Mouse (Mus musculus) kidney, embryonic 16.5 days (tissue): ENCODE data around the gene Sinhcaf. TPM values are rescaled to one million over a fixed set of nuclear protein-coding genes. Genes with fewer than 3 reads are reported as not detected.
"Not testable (repeated sequence)": the region's sequence is repeated elsewhere in the genome, so short reads cannot be mapped to it uniquely, and the experiment has no call there.

Experiments used
- ATAC-seq: fragments of 200-750 bp; cut with Nextera tagmentation; 2 replicates; pipeline ENCODE4 v1.8.0; 2017; ENCODE audit warnings: moderate TSS enrichment; ENCODE audit not compliant: low FRiP score, low TSS enrichment
- H3K27ac ChIP-seq: fragments of 300-500 bp; sonication (generic); 2 replicates; pipeline ENCODE4 v1.5.1; 2014; ENCODE audit warnings: low read length
- H3K27me3 ChIP-seq: fragments of 300-500 bp; sonication (generic); 2 replicates; pipeline ENCODE4 v1.6.1; 2014; ENCODE audit warnings: low read length, control low read depth, mixed read lengths; ENCODE audit not compliant: insufficient read depth
- H3K36me3 ChIP-seq: fragments of 300-500 bp; sonication (generic); 2 replicates; pipeline ENCODE4 v1.6.1; 2014; ENCODE audit warnings: low read length, control low read depth, mixed read lengths; ENCODE audit not compliant: insufficient read depth
- H3K4me1 ChIP-seq: fragments of 300-500 bp; sonication (generic); 2 replicates; pipeline ENCODE4 v1.6.1; 2014; ENCODE audit warnings: low read length, control low read depth, mixed read lengths; ENCODE audit not compliant: insufficient read depth
- H3K4me2 ChIP-seq: fragments of 300-500 bp; sonication (generic); replicated peaks from 2 replicates; pipeline ENCODE4 v1.6.1; 2014; ENCODE audit warnings: low read depth, low read length
- H3K4me3 ChIP-seq: fragments of 300-500 bp; sonication (generic); 2 replicates; pipeline ENCODE4 v1.5.1; 2014; ENCODE audit warnings: mild to moderate bottlenecking, low read length
- H3K9ac ChIP-seq: fragments of 300-500 bp; sonication (generic); replicated peaks from 2 replicates; pipeline ENCODE4 v1.6.1; 2014; ENCODE audit warnings: low read length
- H3K9me3 ChIP-seq: fragments of 300-500 bp; sonication (generic); 2 replicates; pipeline ENCODE4 v1.6.1; 2016; ENCODE audit warnings: low read length, control low read depth
- WGBS: fragments of 180-500 bp; shearing (Covaris S2); extraction: QIAGEN DNeasy Blood & Tissue Kit; methylation state at CpG from one replicate; pipeline ENCODE4 v1.1.7; 2014; 5-methylcytosine and 5-hydroxymethylcytosine counted together
- polyA plus RNA-seq: library from polyadenylated mRNA; unstranded; fragments of >200 nt; fragmentation: Nextera tagmentation; extraction: Ambion mirVana; gene quantifications from 2 replicates; pipeline ENCODE4 v1.2.1, GENCODE M21; 2015

The Sinhcaf gene
- polyA plus RNA-seq, 1 experiment from 2014 or later, result 145 TPM

DNA sequence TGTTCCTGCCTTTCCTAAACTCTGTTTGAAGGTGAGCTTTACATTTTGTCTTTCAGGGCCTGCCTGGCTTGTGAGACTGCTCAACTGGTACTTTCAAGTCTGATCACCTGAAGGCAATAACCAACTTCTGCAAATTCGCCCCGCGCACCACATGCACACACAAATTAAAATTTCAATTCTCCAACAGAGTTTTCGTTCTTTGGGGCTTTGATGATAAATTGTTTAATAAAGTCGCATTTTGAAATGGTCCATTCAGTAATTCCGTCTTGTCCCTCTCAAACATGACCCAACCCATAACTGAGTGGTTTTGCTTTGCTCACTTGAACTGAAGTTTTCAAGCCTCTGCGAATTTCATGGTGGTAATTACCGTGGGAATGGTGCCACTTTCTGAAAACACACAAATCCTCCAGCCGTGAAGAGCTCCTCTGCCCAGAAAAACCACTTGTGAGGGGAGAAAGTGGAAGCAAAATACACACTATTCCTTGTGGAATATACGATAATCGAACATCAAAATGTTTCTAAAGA is 676 bp upstream of the Sinhcaf start:
- peak overlapping the region; percentile 84 for H3K4me2 ChIP-seq
- H3K9ac ChIP-seq, result peak overlapping the region; percentile 58
- no peaks in the 10 kb centered on the region for H3K36me3 ChIP-seq
- ATAC-seq, result no peak
- H3K4me1 ChIP-seq, result peaks cover 19% of the 10 kb centered on the region
- no peaks in the 10 kb centered on the region for H3K27me3 ChIP-seq
- 14% methylated on average over 11 of the region's 11 CpGs for WGBS
- peak overlapping the region; percentile 97 for H3K27ac ChIP-seq
- H3K9me3 ChIP-seq, result no peaks in the 10 kb centered on the region
- H3K4me3 ChIP-seq, result peak overlapping the region; percentile 95

DNA sequence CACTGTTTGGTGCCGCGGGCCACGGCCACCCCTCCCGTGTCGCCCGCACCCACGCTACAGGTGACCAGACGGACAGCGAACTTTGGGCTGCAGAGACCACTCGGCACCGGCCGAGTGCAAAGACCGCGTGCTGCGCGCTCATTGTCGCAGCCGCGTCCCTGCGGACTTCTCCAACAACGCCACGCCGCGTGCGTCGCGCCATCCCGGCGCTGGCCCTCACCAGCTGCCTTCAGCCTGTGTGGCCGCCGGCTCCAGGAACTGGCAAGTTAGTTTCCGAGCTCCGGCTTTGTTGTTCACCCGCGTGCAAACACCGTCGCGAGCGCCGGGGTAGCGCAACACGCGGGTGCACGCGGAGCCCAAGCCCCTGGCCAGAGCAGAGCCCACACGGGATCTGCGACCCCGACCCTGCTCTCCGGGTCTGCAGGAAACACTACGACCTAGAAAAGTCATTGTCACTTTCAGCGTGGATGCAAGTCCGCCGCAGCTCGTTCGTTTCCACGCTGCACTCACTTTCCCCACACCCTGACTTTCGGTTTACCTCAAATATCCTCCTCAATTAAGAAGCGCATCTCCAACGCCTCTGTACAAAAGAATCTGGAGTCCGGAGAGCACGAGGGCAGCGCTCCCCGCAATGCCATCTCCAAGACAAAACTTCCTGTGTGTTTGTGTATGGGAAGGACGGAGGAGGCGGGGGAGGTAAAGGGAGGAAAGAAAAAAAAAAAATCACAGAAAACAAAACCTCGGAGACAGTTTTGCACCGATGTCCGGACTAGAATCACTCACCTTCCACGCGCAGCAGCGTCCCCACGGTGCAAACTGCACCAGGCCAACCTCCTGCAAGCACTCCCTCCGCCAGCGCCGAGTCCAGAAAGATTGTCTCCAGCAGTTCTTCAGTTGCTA is 508 bp downstream of the Sinhcaf start:
- peak overlapping the region; percentile 84 for H3K4me2 ChIP-seq
- peak overlapping the region; percentile 97 for H3K27ac ChIP-seq
- 0% methylated on average over 73 of the region's 75 CpGs for WGBS
- H3K9ac ChIP-seq, result peak overlapping the region; percentile 98
- H3K27me3 ChIP-seq, result no peaks in the 10 kb centered on the region
- peak; percentile 28 for ATAC-seq
- H3K4me3 ChIP-seq, result peak overlapping the region; percentile 95
- no peaks in the 10 kb centered on the region for H3K36me3 ChIP-seq
- H3K4me1 ChIP-seq, result peaks cover 24% of the 10 kb centered on the region
- H3K9me3 ChIP-seq, result no peaks in the 10 kb centered on the region

DNA sequence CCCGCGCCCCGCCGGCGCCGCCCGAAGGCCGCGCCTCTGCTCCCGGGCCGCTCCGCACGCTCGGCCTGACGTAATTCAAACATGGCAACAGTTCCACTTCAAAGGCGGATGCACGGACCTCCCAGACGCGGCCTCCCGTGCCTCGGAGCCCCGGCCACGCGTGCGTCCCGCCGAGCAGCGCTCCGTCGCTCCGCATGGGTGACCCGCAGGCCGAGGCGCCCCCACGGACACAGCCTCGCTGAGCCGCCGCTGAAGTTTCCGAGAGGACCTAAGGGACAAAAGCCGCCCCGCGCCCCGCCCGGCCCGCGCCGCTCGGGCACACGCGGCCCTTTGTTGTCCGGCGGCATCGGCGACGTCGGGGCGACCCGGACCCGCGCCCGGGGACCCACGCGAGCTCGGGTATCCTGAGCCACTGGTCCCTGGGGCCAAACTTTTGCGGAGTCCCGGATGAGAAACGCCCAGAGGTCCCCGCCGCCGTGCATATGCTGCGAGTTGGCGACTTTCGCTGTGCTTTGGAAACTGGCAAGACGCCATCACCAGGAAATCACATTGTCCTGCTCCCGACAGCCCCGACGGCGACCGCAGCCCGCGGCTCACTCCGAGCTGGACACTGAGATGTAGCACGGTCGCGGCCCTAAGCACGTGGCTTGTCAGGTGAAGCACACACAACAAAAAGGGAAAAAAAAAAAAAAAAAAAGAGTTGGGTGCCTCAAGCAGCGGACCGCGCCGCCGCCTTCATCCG is 1.3 kb downstream of the Sinhcaf start:
- Histone ChIP-seq H3K4me2 (peak overlapping the region; percentile 84), H3K4me3 (peak overlapping the region; percentile 95), H3K27me3 (no peaks in the 10 kb centered on the region), H3K27ac (peak overlapping the region; percentile 97), H3K36me3 (no peaks in the 10 kb centered on the region), H3K4me1 (peaks cover 24% of the 10 kb centered on the region), H3K9ac (peak overlapping the region; percentile 98), H3K9me3 (no peaks in the 10 kb centered on the region)
- WGBS, result under 1% methylated on average over 91 of the region's 92 CpGs
- peak; percentile 71 for ATAC-seq

DNA sequence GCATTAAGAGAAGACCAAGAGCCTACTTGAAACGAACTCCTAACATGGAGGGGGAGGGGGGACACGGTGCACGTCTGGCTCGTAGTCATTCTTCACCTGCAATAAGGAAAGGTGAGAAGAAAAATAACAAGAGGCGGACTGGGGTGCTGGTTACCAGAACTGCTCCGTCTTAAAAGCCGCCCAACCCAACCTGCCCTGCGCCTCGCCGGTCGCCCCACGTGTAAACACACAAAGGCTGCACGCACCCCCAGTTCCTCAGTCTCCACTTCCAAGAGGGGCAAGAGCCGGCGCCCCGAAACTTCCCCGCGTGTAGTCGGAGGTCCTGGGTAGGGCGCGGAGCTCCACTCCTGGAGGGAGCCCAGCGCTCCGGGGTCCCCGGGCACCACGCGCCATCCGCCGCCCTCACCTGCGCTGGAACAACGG is 1.9 kb downstream of the Sinhcaf start:
- 0% methylated on average over 30 of the region's 30 CpGs for WGBS
- peak overlapping the region; percentile 97 for H3K27ac ChIP-seq
- no peak for ATAC-seq

DNA sequence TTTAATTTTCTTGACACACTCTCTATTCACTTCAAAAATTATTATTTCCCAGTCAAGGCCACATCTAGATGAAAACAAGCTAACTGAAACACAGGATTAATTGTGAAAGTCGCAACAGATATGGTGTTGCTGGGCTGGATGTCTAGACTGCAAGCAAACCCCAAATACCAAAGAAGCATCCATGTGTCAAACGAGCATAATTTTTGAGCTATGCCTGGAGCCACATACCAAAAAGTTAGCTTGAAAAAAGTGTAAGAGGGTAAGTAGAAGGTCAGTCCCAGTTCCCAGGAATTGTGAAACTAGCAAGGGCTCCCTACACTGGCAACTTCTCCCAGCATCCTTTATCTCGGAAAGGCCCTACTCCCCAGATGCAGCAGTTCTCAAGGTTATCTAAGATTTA is 2.6 kb downstream of the Sinhcaf start:
- no peaks in the 10 kb centered on the region for H3K27me3 ChIP-seq
- 0 out of 2 replicates have a peak, but pooled peaks cover 4% of the 10 kb centered on the region for H3K36me3 ChIP-seq
- H3K27ac ChIP-seq, result peak overlapping the region; percentile 97
- no peaks in the 10 kb centered on the region for H3K9me3 ChIP-seq
- H3K9ac ChIP-seq, result peak overlapping the region; percentile 98
- 7% methylated on average over 3 of the region's 3 CpGs for WGBS
- H3K4me3 ChIP-seq, result peak overlapping the region; percentile 95
- no peak for ATAC-seq
- peak overlapping the region; percentile 84 for H3K4me2 ChIP-seq
- H3K4me1 ChIP-seq, result peaks cover 26% of the 10 kb centered on the region

More for the DNA sequence above, 1.9 kb downstream of the Sinhcaf start:
- H3K9ac ChIP-seq, result peak overlapping the region; percentile 98
- H3K4me3 ChIP-seq, result peak overlapping the region; percentile 95
- H3K9me3 ChIP-seq, result no peaks in the 10 kb centered on the region
- peak overlapping the region; percentile 84 for H3K4me2 ChIP-seq
- 0 out of 2 replicates have a peak, but pooled peaks cover 4% of the 10 kb centered on the region for H3K36me3 ChIP-seq
- H3K27me3 ChIP-seq, result no peaks in the 10 kb centered on the region
- peaks cover 25% of the 10 kb centered on the region for H3K4me1 ChIP-seq

DNA sequence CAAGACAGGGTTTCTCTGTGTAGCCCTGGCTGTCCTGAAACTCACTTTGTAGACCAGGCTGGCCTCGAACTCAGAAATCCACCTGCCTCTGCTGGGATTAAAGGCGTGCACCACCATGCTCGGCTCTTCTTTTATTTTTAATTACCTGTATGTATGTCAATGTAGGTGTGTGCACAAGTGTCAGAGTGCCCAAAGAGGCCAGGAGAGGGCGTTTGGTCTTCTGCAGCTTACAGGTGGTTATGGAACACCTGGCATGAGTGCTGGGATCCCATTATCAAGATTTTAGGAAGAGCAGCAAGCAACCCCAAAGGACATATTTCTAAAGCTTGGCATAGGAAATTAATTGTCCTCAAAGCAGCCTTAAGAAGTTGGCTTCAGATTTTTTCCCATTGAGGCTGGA is 3.9 kb downstream of the Sinhcaf start:
- no peak overlapping the region for H3K4me3 ChIP-seq
- no peaks in the 10 kb centered on the region for H3K9me3 ChIP-seq
- no peak overlapping the region for H3K4me2 ChIP-seq
- H3K36me3 ChIP-seq, result 0 out of 2 replicates have a peak, but pooled peaks cover 4% of the 10 kb centered on the region
- H3K9ac ChIP-seq, result no peak overlapping the region
- H3K4me1 ChIP-seq, result peaks cover 32% of the 10 kb centered on the region
- ATAC-seq, result no peak
- no peaks in the 10 kb centered on the region for H3K27me3 ChIP-seq
- WGBS, result 75% methylated on average over 4 of the region's 4 CpGs
- H3K27ac ChIP-seq, result no peak overlapping the region

DNA sequence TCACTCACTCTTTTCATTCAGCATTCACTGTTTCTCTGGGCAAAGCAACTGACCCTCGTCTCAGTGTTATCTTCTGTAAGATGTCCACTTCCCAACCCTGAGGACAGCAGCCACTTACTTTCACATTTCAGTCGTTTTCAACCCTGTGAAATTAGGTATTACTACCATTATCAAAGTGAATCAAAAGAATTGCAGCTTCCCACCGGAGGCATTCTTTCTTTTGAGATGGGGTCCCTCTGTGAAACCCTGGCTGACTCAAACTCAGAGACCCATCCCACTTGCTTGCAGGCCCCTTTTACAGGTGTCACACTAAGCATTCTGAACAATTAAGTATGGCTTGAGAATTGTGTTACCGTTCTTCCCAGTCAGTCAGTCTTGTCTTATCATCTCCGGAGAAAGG is 4.4 kb downstream of the Sinhcaf start:
- H3K4me1 ChIP-seq, result peaks cover 32% of the 10 kb centered on the region
- no peaks in the 10 kb centered on the region for H3K27me3 ChIP-seq
- H3K9me3 ChIP-seq, result no peaks in the 10 kb centered on the region
- no peak overlapping the region; the same call in 1 of the 2 replicates for H3K4me2 ChIP-seq
- peak overlapping the region; percentile 34; the same call in 1 of the 2 replicates for H3K27ac ChIP-seq
- ATAC-seq, result no peak
- 0 out of 2 replicates have a peak, but pooled peaks cover 4% of the 10 kb centered on the region for H3K36me3 ChIP-seq
- H3K4me3 ChIP-seq, result no peak overlapping the region
- 0 out of 2 replicates have a peak overlapping the region, but pooled peaks have one; percentile 35 for H3K9ac ChIP-seq
- WGBS, result 56% methylated on average over 5 of the region's 5 CpGs

DNA sequence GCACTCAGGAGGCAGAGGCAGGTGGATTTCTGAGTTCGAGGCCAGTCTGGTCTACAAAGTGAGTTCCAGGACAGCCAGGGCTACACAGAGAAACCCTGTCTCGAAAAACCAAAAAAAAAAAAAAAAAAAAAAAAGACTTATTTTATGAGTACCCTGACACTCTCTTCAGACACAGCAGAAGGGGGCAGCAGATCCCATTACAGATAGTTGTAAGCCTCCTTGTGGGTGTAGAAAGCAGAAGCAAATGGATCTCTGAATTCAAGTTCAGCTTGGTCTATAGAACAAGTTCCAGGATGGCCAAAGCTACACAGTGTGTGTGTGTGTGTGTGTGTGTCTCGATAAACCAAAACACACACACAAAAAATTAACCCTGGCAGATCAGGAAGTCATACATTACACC is 5.9 kb downstream of the Sinhcaf start:
- not testable (repeated sequence) for H3K27me3 ChIP-seq, H3K36me3 ChIP-seq, H3K27ac ChIP-seq, H3K9me3 ChIP-seq, H3K4me2 ChIP-seq, ATAC-seq, H3K4me3 ChIP-seq, H3K9ac ChIP-seq
- WGBS, result 83% methylated on average over 2 of the region's 3 CpGs
- peaks cover 44% of the 10 kb centered on the region for H3K4me1 ChIP-seq

DNA sequence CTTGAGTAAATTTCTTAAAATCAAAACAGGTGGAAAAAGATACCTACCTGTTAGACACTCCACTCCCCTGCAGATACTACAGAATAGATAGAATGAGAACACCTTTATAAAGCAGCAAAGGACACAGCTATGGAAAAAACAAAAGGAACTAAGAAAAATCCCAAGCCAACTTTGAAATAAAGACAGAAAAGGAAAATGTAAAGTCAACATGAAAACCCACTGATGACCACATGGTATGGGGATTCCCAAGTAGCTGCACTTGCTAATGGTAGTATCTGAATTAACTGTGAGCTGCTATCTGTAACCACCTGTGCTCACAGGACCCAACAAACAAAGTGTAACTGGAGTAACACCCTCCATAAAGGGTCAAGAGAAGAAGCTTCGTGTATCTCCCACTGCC is 8.6 kb downstream of the Sinhcaf start:
- 0 out of 2 replicates have a peak, but pooled peaks cover 4% of the 10 kb centered on the region for H3K36me3 ChIP-seq
- H3K9ac ChIP-seq, result no peak overlapping the region
- no peaks in the 10 kb centered on the region for H3K9me3 ChIP-seq
- no peak overlapping the region for H3K27ac ChIP-seq
- WGBS, result 7% methylated on average over 1 of the region's 1 CpGs
- ATAC-seq, result no peak
- H3K4me1 ChIP-seq, result peaks cover 37% of the 10 kb centered on the region
- H3K4me2 ChIP-seq, result no peak overlapping the region
- H3K4me3 ChIP-seq, result no peak overlapping the region
- H3K27me3 ChIP-seq, result no peaks in the 10 kb centered on the region
